Mouse (Mus musculus) G1E-ER4 (cell line): ENCODE data around the gene Bean1. TPM values are rescaled to one million over a fixed set of nuclear protein-coding genes. Genes with fewer than 3 reads are reported as not detected.

ENCODE experiments used
- GATA1 ChIP-seq: IDR thresholded peaks from one replicate; pipeline ENCODE4 v1.8.0; 2012; ENCODE audit warnings: low read length, inconsistent platforms
- polyA plus RNA-seq: library from polyadenylated mRNA; stranded (reverse); fragments of >175 nt; gene quantifications from 2 replicates; pipeline ENCODE4 v1.2.3, GENCODE M21; 2012

Bean1 gene
- polyA plus RNA-seq, result not detected in 2 replicates

GRCm38 (mm10) chr8:104170118-104171049 lies at the start of gene Bean1:
Gene Bean1, plus strand, starts transcription at chr8:104170442.
- TF ChIP-seq GATA1, result no peak

- no peak for TF ChIP-seq GATA1
These were observed 48.4 kb upstream of the Bean1 start for GRCm38 (mm10) chr8:104121640-104122416.

- TF ChIP-seq GATA1, result no peak
These were observed 47.1 kb upstream of the Bean1 start for GRCm38 (mm10) chr8:104123080-104123657.

GRCm38 (mm10) chr8:104124534-104124933 lies 45.7 kb upstream of the Bean1 start:
- TF ChIP-seq GATA1, result no peak

GRCm38 (mm10) chr8:104127160-104127883 lies 42.9 kb upstream of the Bean1 start:
- TF ChIP-seq GATA1, result no peak

- TF ChIP-seq GATA1, result no peak
These were observed 39.3 kb upstream of the Bean1 start for GRCm38 (mm10) chr8:104130916-104131315.

GRCm38 (mm10) chr8:104131414-104131975 lies 38.7 kb upstream of the Bean1 start:
- no peak for TF ChIP-seq GATA1

GRCm38 (mm10) chr8:104134521-104134920 lies 35.7 kb upstream of the Bean1 start:
- no peak for TF ChIP-seq GATA1

- TF ChIP-seq GATA1, result no peak
These were observed 34.0 kb upstream of the Bean1 start for GRCm38 (mm10) chr8:104136277-104136676.

- TF ChIP-seq GATA1, result no peak
These were observed 32.6 kb upstream of the Bean1 start for GRCm38 (mm10) chr8:104137636-104138035.

- no peak for TF ChIP-seq GATA1
These were observed 29.6 kb upstream of the Bean1 start for GRCm38 (mm10) chr8:104140611-104141010.

- no peak for TF ChIP-seq GATA1
These were observed 27.8 kb upstream of the Bean1 start for GRCm38 (mm10) chr8:104142415-104142814.

GRCm38 (mm10) chr8:104143379-104143778 lies 26.9 kb upstream of the Bean1 start:
- TF ChIP-seq GATA1, result no peak

GRCm38 (mm10) chr8:104144434-104145216 lies 25.6 kb upstream of the Bean1 start:
- no peak for TF ChIP-seq GATA1
